Mouse (Mus musculus) 416B (cell line): ENCODE measurements at regions not wholly inside any gene's neighbourhood (a gene's known extent, or its start where the extent isn't known, plus 50 kb on each side); places are given as distances from the start of the nearest gene placed in this dataset.
A peak's percentile ranks its signal among the peaks of the same experiment; 100 is the strongest.

Source experiments
- DNase-seq: peaks from one replicate; pipeline ENCODE4 v3.0.0; 2011; ENCODE audit warnings: low read depth

DNA sequence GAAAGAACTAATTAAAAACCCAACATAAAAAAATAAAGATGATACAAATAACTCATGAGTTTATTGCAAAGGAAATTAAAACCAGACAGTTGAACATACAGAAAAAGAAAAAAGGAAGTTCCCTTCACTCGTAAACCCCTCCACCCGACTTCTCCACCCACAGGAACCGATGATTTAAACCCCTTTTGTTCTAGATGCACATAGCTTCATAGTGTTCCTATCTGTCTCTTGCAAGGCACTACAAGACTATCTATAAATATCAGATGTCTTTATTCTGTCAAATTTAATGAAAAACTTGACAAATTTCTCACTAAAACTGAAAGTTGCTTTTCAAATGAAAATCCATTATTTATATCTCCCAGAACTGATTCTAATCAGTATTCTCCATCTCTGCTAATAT, 100.2 kb downstream of the Kctd12 start:
- DNase-seq: peak; percentile 19

DNA sequence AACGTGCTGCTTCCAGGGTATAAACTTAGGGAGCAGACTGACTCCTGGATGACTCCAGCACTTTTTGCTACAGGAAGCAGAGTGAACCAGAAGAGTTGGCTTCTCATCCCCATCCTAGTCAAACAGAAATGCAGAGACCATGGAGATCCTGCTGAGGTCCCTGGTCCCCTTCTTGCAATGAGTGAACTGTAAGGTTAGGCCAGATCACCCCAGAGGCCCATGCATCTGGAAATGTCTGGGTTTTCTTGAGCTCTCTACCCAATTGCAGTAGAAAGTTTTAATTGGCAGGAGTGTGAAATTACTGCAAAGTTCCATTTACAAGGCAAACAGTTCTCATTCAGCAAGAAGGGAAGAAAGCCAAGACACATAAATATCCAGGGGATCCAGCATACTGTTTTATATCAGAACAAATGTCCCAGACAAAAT, 101.8 kb downstream of the Kctd12 start:
- no peak for DNase-seq

DNA sequence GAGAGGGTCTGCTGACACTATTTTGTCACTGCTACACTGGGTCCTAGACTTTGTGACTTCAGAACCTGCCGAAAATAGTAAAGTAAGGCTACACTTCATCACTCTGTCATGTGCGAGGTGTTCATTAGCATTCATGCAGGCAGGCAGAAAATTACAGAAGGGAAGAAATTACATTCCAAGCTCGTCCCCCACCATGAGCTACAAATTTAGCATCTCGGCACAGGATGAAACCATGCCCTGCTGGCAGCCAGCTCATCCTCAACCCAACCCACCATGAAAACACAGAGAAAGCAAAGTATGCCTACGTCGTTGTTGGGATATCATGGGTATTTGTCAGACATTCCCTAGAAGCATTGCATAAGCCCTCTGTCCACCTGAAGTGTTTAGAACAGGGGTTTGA, 103.9 kb downstream of the Kctd12 start:
- DNase-seq: no peak

DNA sequence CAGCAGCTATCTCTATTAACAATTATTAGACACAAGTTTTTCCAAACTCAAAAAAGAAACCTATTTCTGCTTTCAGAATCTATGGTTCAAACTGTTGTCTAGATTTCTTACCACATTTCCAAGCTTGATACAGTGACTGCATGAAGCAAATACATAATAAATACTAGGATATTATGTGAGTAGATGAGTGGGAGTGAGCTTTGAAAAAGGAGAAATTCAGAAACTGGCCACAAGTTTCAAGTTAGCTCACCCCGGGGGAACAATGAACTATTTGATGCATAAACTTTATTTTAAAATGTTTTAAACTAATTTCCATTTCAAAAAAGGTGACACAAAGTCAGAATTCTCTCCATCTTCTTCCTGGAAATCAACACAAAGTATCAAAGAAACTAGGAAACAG, 114.3 kb downstream of the Kctd12 start:
- no peak for DNase-seq

DNA sequence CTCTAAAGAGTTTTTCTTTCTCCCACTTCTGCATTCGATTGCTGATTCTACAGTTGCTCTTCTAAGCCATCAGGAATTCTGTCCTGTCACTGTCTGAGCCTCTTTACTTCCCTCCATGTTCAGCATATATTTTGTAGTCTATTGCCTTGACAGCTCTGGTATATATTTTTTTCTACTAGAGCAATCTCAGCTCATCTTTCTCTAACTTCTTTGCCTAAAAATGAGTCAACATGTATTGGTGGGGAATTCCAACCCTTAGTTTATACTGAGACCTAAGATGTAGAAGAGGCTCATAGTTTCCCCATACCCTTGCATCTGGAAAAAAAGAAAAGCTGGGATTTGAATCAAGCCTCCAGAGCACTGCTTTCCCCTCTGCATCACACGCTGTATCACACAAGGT, 114.7 kb downstream of the Kctd12 start:
- DNase-seq: no peak

DNA sequence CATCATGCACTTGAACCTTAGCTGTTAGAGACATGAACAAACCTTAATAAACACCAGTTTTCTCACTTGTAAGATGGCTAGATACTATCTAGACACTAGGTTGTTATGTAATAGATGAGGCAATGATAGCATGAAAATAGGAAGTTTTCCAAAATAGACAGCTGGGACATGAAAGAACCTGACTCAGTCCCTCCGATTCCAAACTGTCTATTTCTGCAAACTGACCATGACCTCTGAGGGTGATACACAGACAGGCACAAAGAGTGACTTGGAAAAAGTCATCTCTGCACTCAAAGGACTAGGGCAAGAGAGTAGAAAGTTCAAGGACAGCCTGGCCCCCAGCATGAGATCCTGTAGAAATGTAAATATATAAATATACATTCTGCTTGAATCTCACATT, 115.9 kb downstream of the Kctd12 start:
- DNase-seq: peak; percentile 50

DNA sequence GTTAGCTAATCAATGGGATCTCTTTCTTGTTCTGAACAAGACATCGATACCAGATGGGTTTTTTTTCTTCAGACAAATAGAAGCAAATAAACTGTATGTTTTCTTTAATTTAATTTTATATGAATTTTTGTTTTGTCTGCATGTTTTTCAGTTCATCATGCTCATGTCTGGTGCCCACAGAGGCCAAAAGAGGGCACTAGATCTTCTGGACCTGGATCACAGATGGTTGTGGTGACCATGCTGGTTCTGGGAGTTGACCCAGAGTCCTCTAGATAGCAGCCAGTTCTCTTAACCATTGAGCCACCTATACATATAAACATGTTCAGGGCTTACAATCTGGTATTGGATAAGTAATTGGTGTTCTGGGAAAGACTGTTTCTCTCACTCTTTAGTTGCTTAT, 120.7 kb downstream of the Kctd12 start:
- no peak for DNase-seq

DNA sequence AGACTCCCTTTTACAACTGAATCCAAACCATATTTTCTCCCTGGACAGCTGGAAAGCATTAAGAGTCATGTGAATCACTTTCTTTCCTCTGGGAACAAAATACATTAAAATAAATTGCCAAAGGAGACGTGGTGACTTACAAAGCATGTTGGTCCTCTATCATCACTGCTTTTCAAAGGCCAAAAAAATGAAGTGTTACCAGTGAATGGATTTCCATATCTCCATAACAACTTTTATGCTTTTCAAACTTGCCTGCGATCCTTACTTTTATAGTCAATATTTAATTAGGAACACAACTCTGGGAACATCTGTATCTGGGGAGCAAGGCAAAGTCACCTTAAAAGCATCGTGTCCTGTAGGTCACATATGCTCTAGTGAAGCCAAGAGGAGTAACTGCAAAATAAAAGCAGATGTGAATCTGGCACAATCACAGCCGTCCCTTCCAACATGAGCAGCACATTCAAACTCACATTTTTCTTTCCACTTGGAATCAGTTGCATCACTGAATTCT, 123.0 kb downstream of the Kctd12 start:
- DNase-seq: no peak

DNA sequence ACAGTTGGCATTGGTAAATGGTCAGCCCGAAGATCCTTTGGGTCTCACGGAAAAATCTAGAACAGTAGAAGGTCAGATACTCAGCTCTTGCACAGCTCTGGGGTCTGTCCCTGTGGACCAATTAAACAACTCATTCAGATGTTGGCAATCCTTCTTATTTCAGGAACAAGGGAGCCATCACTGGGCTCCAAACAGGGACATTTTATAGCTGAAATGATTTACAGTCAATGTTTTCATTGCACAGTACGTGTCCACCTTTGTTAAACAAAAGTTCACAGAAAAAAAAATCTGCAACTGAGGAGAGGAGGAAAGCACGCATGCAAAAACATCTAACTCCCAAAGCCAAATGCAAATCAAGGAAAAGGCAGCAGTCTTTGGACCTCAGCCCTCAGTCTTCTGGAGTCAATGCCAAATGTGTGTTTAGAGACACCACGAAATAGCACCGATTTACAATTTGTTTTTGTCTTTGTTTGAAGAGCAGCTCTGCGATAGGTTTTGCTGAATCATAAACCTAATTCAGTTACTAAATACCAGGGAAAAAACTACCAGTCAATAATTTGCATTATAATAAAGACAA, 127.1 kb downstream of the Kctd12 start:
- DNase-seq: no peak

DNA sequence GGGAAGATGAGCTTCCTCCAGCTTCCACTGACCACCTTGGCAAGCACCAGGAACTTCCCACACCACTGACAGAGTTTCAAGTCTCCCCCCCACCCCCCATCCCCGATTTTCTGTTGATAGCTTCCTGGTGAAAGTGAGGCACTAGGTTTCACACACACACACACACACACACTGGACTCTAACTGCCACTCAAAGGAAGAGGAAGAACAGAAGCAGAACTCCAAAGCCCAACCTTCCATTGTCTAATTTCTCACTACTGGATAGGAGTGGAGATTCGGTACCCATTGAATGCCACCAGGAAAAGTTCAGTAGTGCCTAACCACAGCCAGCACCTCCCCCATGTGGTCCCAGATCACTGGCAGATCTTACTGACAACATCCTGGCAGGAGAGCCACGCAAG, 138.7 kb downstream of the Kctd12 start:
- DNase-seq: no peak

DNA sequence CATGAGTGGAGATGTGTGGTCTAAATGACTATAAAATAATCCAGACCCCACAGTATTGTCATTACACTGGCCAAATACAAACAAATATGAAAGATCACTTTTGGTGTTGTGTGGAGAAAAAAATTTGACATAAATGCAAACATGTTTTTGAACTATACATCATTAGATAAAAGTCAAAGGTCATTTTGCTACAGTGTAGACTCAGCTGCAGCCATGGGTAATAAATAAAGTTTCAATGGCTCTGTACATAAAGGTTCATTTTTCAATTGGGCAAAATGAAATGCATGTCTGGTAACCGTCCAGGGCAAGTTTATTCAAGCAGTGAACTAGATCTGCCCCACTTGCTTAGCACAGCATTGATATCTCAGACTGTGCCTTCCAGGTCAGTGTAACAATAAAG, 144.8 kb downstream of the Kctd12 start:
- DNase-seq: no peak

DNA sequence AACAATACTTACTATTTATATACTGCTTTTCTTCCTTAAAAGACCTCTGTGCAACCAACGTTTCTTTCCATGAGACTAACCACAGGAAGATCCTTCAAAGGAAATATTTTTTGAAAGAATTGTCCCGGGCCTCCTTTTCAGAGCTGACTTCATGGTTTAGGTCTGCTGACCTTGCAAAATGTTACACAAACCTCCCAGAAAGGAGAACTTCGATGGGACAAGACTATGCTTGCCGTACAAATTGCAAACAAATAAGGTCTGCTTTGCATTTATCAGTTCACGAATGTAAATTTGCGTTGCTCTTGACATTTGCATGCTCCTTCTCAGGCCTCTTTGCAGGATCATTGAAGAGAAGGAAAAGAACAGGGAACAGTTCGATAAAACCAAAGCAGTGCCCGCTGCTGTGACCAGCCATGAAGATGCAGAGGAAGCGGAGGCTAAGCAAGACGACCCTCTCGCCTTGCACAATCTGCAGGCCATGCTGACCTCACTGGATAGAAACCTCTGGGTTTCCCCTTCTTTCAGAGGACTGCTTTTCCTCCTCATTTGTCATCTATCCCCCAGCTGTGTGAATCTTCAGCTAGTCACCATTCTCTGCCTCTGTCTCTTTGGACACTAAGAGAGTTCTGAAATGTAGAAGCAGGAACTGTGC, 147.2 kb downstream of the Kctd12 start:
- DNase-seq: peak; percentile 52

DNA sequence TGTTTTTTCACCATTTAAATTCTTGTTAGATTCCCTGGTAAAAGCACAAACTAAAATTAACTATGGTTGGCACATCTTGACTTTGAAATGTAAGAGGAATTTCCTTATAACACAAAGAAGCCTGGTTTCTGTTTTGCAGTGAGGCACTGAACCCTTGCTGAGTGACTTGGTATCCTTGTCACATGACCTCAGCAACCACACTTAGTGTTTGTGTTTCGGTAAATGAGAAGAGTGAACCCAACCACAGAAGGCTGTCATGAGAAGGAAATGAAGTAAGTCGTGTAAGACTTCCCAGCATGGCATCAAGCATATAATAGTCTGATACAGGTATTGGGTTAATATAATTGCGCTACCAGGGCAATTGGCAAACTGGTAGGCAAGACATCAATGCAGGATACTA, 154.0 kb downstream of the Kctd12 start:
- DNase-seq: peak; percentile 93

DNA sequence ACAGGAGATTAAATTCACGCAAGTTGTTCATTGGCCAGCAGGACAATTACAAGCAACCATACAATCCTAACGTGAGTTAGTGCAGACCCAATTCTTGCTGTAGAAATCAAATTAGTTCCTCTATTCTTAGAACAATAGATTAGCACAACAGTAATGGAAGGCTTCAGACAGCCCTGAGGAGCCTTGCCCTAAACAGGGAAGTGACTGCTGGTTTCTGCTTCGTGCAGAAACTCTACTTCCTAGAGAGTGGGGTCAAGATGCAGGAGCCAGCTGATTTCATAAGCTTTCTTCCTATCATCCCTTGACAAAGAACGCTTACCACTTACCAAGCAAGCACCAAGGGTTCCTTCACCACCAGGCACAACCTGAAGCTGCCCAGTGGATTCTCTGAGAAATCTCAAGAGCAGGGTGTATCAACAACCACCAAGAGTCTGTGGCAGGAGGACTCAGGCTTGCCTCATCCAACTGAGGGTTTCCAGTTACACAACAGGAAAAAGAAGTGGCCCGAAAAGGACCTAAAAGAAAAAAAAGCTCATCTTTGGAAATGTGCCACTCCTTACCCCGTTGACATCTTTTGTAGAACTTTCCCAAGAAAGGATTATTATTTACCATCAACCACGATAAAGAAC, 154.6 kb downstream of the Kctd12 start:
- peak; percentile 88 for DNase-seq

DNA sequence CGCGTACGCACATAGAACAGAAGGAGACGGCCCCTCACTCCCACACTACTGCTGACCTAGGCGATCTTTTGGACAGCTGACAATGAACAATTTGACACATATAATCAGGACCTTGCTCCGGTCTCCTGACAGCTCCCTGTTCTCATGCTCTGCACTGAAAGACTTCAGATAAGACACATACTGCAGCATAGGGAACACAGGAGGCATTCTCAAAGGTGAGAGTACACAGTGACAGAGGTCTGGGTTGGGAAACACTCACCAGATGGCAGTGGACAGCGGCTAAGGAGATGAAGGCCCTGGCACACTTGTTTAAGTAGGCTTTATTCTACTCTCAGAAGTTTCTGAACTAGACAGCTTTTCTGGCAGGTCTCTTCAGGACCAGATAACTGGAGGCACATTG, 156.9 kb downstream of the Kctd12 start:
- DNase-seq: no peak

DNA sequence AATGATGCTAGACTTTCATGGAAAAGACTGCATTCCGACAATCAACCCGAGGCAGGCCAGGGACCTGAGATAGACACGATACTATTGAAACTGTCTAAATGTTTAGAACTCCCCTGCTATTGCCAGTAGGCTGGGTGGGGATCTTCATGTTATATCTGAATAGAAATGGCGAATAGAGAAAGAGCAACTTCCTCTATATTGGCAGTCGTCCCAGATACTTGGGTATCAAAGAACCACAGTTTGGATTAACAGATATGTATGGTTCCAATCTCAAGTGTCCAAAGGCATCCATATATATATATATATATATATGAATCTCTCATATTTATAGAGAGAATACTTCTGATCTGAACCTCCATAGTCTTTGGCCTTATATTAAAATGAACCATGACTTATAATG, 161.8 kb downstream of the Kctd12 start:
- DNase-seq: no peak

DNA sequence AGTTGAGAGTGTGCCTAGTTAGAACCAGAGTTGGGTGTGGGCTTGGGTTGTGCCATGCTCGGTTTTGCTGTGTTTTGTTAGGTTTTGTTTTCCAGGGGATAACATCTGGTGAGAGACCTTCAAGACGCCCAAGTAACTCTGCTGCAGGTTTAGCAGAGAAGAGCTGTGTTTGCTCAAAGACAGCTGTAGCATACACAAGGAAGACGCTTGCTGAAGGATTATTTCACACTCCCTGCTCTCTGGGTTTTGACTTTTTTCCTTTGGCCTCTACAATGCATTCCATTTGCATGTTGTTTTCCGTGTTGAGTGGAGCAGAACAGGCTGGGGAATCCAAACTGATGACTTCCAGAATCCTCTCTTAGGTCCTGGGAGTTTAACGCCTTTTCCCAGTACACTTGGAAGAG, 170.8 kb downstream of the Kctd12 start:
- DNase-seq: no peak

DNA sequence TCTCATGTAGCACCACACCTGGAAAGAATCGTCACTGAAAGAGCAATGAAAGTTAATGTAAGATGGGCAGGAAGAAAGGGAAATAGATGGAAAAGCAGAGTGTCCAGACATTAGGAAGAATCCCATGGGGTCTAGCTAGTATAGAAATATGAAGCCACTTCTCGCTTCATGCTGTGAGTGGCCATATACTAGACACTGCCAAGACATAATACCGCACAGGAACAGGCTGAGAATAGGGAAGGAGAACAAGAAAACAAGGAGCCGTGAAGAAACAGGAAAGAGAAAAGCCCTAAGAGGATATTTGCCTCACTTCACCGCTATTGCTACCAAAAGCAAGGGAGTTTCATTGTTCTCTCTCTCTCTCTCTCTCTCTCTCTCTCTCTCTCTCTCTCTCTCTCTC, 171.4 kb downstream of the Kctd12 start:
- no peak for DNase-seq

DNA sequence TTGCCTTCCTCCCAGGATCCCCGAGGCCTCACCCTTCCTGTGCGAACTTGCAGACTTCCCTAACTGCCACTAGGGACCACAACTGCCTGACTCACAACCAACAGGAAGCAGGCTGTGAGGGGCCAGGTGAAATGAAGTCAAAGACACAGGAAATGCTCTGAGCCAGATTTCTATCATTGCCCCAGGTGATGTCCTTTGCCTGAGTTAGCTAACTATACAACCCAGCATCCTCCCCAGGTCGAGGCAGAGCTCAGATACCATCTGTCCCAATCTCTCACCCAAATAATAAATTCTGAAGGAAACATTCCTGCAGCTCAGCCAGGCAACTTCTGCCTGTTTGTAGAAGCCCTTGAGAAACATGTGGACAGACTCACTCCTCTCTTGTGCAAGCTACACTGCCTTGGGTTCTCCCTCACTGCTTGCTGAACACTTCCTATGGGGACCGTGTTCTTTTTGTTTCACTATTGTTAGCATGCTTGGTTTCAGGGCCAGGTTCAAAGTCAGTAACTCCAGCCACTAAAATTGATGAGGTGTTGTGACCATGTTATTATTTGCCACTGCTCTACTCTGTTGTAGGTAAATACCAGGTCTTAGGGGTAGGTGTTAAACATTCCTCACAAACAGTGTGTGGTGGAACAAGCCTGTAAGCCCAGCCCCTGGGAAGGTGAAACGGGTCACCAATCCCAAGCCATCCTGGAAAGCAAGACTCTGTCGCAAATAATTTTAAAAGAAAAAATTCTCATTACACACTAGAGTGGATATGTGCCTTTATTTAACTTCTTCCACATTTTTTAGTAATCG, 172.1 kb downstream of the Kctd12 start:
- DNase-seq: peak; percentile 86

DNA sequence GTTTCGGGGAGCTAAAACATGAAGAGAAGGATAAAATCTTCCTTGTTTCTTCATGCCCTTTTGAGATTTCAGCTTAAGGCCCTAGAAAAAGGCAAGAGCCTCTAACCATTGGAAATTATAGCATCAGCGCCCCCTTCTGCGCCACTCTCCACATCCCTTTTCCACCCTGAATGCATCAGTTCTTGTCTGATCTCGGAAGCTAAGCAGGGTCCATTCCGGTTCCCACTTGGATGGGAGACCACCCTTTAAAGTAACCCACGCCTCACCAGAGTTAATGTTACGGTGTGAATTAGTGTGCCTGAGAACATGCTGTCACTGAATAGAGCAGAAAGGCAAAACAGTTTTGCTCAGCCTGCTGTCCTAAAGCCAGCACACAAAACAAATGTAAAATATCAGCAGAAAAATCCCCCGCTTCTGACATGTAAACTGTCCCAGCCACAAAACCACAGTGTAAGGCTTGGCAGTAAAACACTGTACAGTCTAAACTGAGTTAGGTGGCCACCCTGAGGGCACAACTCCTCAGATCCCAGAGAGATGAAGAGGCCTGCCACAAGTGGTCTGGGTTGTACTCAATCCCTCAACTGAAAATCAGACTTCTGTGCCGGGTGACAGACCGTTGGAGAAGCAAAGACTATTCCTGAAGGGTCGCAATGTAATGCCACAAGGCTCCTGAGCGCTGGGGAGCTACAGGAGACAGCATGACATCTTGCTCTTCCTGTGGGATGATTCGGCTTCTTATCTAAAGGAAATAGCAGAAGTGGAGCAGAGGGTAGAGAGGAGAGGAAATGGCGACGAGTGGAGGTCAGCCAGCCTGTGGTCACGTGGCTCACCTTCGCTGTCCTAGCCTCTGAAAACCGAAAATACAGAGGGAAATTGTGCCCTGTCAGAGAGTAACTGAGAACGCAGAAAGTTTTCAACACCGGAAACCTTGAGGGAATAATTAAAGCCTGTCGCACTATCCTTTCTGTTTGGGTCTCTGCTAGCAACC, 176.2 kb downstream of the Kctd12 start:
- DNase-seq: peak; percentile 98

DNA sequence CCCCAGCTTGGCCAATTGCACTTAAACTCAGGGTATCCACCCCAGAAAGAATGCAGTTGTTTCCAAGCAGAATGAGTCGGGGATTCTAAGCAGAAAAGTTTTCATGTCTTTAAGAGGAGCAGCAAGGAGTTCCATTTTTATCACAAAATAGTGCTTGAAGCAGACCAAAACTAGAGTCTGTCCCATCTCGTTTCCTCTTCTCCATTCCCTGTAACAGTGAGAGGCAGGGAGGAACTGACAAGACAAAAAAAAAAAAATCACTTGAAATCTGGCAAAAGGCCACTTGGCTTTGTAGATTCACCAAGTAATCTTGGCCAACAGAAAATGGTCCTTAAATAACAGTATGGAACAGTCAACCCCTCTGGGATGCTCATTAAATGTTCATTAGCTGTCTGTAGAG, 186.8 kb downstream of the Kctd12 start:
- DNase-seq: no peak

DNA sequence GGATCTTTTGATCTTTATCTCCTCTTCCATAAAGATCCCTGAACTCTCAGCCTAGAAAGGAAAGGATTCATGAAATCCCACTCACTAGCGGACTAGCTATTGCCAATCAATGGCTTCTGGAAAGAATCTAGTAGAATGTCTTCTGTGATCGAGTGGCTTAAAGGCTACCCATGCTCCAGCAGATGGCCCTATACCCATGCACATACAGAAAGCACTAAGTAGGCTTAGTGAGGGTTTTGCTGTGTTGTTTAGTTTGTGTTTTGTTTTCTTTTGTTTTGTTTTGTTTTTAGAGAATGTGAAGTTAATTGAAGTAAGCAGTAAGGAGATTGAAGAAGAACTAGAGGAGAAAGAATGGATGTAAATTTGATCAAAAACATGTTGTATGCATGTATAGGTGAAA, 187.5 kb downstream of the Kctd12 start:
- DNase-seq: peak; percentile 59
